Mouse (Mus musculus): ENCODE data around the gene Tnrc6a. TPM values are rescaled to one million over a fixed set of nuclear protein-coding genes. Genes with fewer than 3 reads are reported as not detected.
A peak's percentile ranks its signal among the peaks of the same experiment; 100 is the strongest.

Tnrc6a gene
- polyA plus RNA-seq, 1 experiment from 2014 or later, result 39.0 TPM

GRCm38 (mm10) chr7:123193201-123193600, 69.5 kb downstream of the Tnrc6a start:
- peaks cover 18% of the 10 kb centered on the region for H3K36me3 ChIP-seq (ENCODE audit: control insufficient read depth, insufficient read depth, low read length)

GRCm38 (mm10) chr7:123194696-123195095, 71.0 kb downstream of the Tnrc6a start:
- Histone ChIP-seq H3K27ac (ENCODE audit: low read length) (no peak overlapping the region), H3K36me3 (ENCODE audit: control insufficient read depth, insufficient read depth, low read length) (peaks cover 14% of the 10 kb centered on the region), H3K9ac (ENCODE audit: low read depth, low read length) (no peak overlapping the region), H3K4me1 (ENCODE audit: control insufficient read depth, insufficient read depth, low read length) (peaks cover 13% of the 10 kb centered on the region), H3K9me3 (ENCODE audit: control insufficient read depth, low read length) (no peaks in the 10 kb centered on the region), H3K27me3 (replicated peaks; ENCODE audit: control insufficient read depth, insufficient read depth, low read length) (no peaks in the 10 kb centered on the region), H3K4me3 (ENCODE audit: low read length) (no peak overlapping the region), H3K4me2 (ENCODE audit: low read depth, low read length) (no peak overlapping the region)
- ATAC-seq, result no peak
- WGBS, result 93% methylated on average over 8 of the region's 8 CpGs

More at GRCm38 (mm10) chr7:123193201-123193600, 69.5 kb downstream of the Tnrc6a start:
- Histone ChIP-seq H3K4me1 (ENCODE audit: control insufficient read depth, insufficient read depth, low read length) (peaks cover 11% of the 10 kb centered on the region), H3K27me3 (replicated peaks; ENCODE audit: control insufficient read depth, insufficient read depth, low read length) (no peaks in the 10 kb centered on the region), H3K4me2 (ENCODE audit: low read depth, low read length) (no peak overlapping the region), H3K4me3 (ENCODE audit: low read length) (no peak overlapping the region), H3K9ac (ENCODE audit: low read depth, low read length) (no peak overlapping the region), H3K9me3 (ENCODE audit: control insufficient read depth, low read length) (no peaks in the 10 kb centered on the region), H3K27ac (ENCODE audit: low read length) (no peak overlapping the region)
- WGBS, result 88% methylated on average over 12 of the region's 12 CpGs
- ATAC-seq, result no peak

GRCm38 (mm10) chr7:123196432-123196831, 72.7 kb downstream of the Tnrc6a start:
- peak overlapping the region; percentile 35; the same call in 1 of the 2 replicates for H3K27ac ChIP-seq (ENCODE audit: low read length)
- H3K9me3 ChIP-seq (ENCODE audit: control insufficient read depth, low read length), result no peaks in the 10 kb centered on the region
- 68% methylated on average over 5 of the region's 5 CpGs for WGBS
- H3K27me3 ChIP-seq (replicated peaks; ENCODE audit: control insufficient read depth, insufficient read depth, low read length), result no peaks in the 10 kb centered on the region
- no peak overlapping the region for H3K9ac ChIP-seq (ENCODE audit: low read depth, low read length)
- H3K36me3 ChIP-seq (ENCODE audit: control insufficient read depth, insufficient read depth, low read length), result peaks cover 9% of the 10 kb centered on the region
- ATAC-seq, result peak; percentile 37
- peaks cover 13% of the 10 kb centered on the region for H3K4me1 ChIP-seq (ENCODE audit: control insufficient read depth, insufficient read depth, low read length)
- no peak overlapping the region for H3K4me3 ChIP-seq (ENCODE audit: low read length)
- H3K4me2 ChIP-seq (ENCODE audit: low read depth, low read length), result no peak overlapping the region

- ATAC-seq, result peak; percentile 83
- peak overlapping the region; percentile 69 for H3K27ac ChIP-seq (ENCODE audit: low read length)
These were observed 75.0 kb downstream of the Tnrc6a start for GRCm38 (mm10) chr7:123198695-123199094.

GRCm38 (mm10) chr7:123199151-123199550, 75.5 kb downstream of the Tnrc6a start:
- H3K9me3 ChIP-seq (ENCODE audit: control insufficient read depth, low read length), result no peaks in the 10 kb centered on the region
- H3K4me1 ChIP-seq (ENCODE audit: control insufficient read depth, insufficient read depth, low read length), result peaks cover 13% of the 10 kb centered on the region
- H3K4me2 ChIP-seq (ENCODE audit: low read depth, low read length), result peak overlapping the region; percentile 1; the same call in 1 of the 2 replicates
- H3K36me3 ChIP-seq (ENCODE audit: control insufficient read depth, insufficient read depth, low read length), result peaks cover 2% of the 10 kb centered on the region; the same call in 1 of the 2 replicates
- H3K9ac ChIP-seq (ENCODE audit: low read depth, low read length), result no peak overlapping the region
- ATAC-seq, result peak; percentile 51
- no peaks in the 10 kb centered on the region for H3K27me3 ChIP-seq (replicated peaks; ENCODE audit: control insufficient read depth, insufficient read depth, low read length)
- WGBS, result 54% methylated on average over 3 of the region's 3 CpGs
- H3K4me3 ChIP-seq (ENCODE audit: low read length), result no peak overlapping the region
- H3K27ac ChIP-seq (ENCODE audit: low read length), result peak overlapping the region; percentile 69

More at GRCm38 (mm10) chr7:123198695-123199094, 75.0 kb downstream of the Tnrc6a start:
- no peak overlapping the region for H3K4me3 ChIP-seq (ENCODE audit: low read length)
- peaks cover 2% of the 10 kb centered on the region; the same call in 1 of the 2 replicates for H3K36me3 ChIP-seq (ENCODE audit: control insufficient read depth, insufficient read depth, low read length)
- H3K4me2 ChIP-seq (ENCODE audit: low read depth, low read length), result no peak overlapping the region
- H3K4me1 ChIP-seq (ENCODE audit: control insufficient read depth, insufficient read depth, low read length), result peaks cover 13% of the 10 kb centered on the region
- no peaks in the 10 kb centered on the region for H3K27me3 ChIP-seq (replicated peaks; ENCODE audit: control insufficient read depth, insufficient read depth, low read length)
- 53% methylated on average over 10 of the region's 10 CpGs for WGBS
- H3K9me3 ChIP-seq (ENCODE audit: control insufficient read depth, low read length), result no peaks in the 10 kb centered on the region
- no peak overlapping the region for H3K9ac ChIP-seq (ENCODE audit: low read depth, low read length)

- peak; percentile 12 for ATAC-seq
- Histone ChIP-seq H3K36me3 (ENCODE audit: control insufficient read depth, insufficient read depth, low read length) (peaks cover 2% of the 10 kb centered on the region; the same call in 1 of the 2 replicates), H3K9me3 (ENCODE audit: control insufficient read depth, low read length) (no peaks in the 10 kb centered on the region), H3K9ac (ENCODE audit: low read depth, low read length) (no peak overlapping the region), H3K27me3 (replicated peaks; ENCODE audit: control insufficient read depth, insufficient read depth, low read length) (no peaks in the 10 kb centered on the region), H3K27ac (ENCODE audit: low read length) (no peak overlapping the region), H3K4me3 (ENCODE audit: low read length) (no peak overlapping the region), H3K4me2 (ENCODE audit: low read depth, low read length) (peak overlapping the region; percentile 1; the same call in 1 of the 2 replicates), H3K4me1 (ENCODE audit: control insufficient read depth, insufficient read depth, low read length) (peaks cover 13% of the 10 kb centered on the region)
- WGBS, result 88% methylated on average over 15 of the region's 15 CpGs
These were observed 76.0 kb downstream of the Tnrc6a start for GRCm38 (mm10) chr7:123199656-123200206.

GRCm38 (mm10) chr7:123200722-123201121, 77.0 kb downstream of the Tnrc6a start:
- no peak for ATAC-seq
- Histone ChIP-seq H3K4me1 (ENCODE audit: control insufficient read depth, insufficient read depth, low read length) (peaks cover 13% of the 10 kb centered on the region), H3K4me2 (ENCODE audit: low read depth, low read length) (no peak overlapping the region), H3K36me3 (ENCODE audit: control insufficient read depth, insufficient read depth, low read length) (no peaks in the 10 kb centered on the region), H3K4me3 (ENCODE audit: low read length) (no peak overlapping the region), H3K27ac (ENCODE audit: low read length) (no peak overlapping the region), H3K9ac (ENCODE audit: low read depth, low read length) (no peak overlapping the region), H3K27me3 (replicated peaks; ENCODE audit: control insufficient read depth, insufficient read depth, low read length) (no peaks in the 10 kb centered on the region), H3K9me3 (ENCODE audit: control insufficient read depth, low read length) (no peaks in the 10 kb centered on the region)
- WGBS, result 77% methylated on average over 9 of the region's 9 CpGs

GRCm38 (mm10) chr7:123205261-123205660, 81.6 kb downstream of the Tnrc6a start:
- no peaks in the 10 kb centered on the region for H3K36me3 ChIP-seq (ENCODE audit: control insufficient read depth, insufficient read depth, low read length)
- no peak overlapping the region for H3K4me3 ChIP-seq (ENCODE audit: low read length)
- no peaks in the 10 kb centered on the region for H3K9me3 ChIP-seq (ENCODE audit: control insufficient read depth, low read length)
- no peaks in the 10 kb centered on the region for H3K27me3 ChIP-seq (replicated peaks; ENCODE audit: control insufficient read depth, insufficient read depth, low read length)
- no peak overlapping the region for H3K9ac ChIP-seq (ENCODE audit: low read depth, low read length)
- peaks cover 3% of the 10 kb centered on the region; the same call in 1 of the 2 replicates for H3K4me1 ChIP-seq (ENCODE audit: control insufficient read depth, insufficient read depth, low read length)
- no peak for ATAC-seq
- H3K27ac ChIP-seq (ENCODE audit: low read length), result no peak overlapping the region
- H3K4me2 ChIP-seq (ENCODE audit: low read depth, low read length), result no peak overlapping the region
- 31% methylated on average over 14 of the region's 14 CpGs for WGBS

- Histone ChIP-seq H3K27me3 (replicated peaks; ENCODE audit: control insufficient read depth, insufficient read depth, low read length) (no peaks in the 10 kb centered on the region), H3K36me3 (ENCODE audit: control insufficient read depth, insufficient read depth, low read length) (no peaks in the 10 kb centered on the region), H3K4me1 (ENCODE audit: control insufficient read depth, insufficient read depth, low read length) (peaks cover 3% of the 10 kb centered on the region; the same call in 1 of the 2 replicates), H3K4me3 (ENCODE audit: low read length) (no peak overlapping the region), H3K4me2 (ENCODE audit: low read depth, low read length) (no peak overlapping the region), H3K9ac (ENCODE audit: low read depth, low read length) (no peak overlapping the region), H3K9me3 (ENCODE audit: control insufficient read depth, low read length) (no peaks in the 10 kb centered on the region), H3K27ac (ENCODE audit: low read length) (no peak overlapping the region)
- 68% methylated on average over 6 of the region's 6 CpGs for WGBS
- 0 out of 2 replicates have a peak, but pooled peaks have one; percentile 12 for ATAC-seq
These were observed 83.9 kb downstream of the Tnrc6a start for GRCm38 (mm10) chr7:123207561-123207960.
